Mouse (Mus musculus): ENCODE measurements around the gene Dbi.
A peak's percentile ranks its signal among the peaks of the same experiment; 100 is the strongest.

Dbi gene

GRCm38 (mm10) chr1:120083921-120084517 is 36.9 kb downstream of the Dbi start:
- no peak for DNase-seq (ENCODE audit: low read depth)

DNA sequence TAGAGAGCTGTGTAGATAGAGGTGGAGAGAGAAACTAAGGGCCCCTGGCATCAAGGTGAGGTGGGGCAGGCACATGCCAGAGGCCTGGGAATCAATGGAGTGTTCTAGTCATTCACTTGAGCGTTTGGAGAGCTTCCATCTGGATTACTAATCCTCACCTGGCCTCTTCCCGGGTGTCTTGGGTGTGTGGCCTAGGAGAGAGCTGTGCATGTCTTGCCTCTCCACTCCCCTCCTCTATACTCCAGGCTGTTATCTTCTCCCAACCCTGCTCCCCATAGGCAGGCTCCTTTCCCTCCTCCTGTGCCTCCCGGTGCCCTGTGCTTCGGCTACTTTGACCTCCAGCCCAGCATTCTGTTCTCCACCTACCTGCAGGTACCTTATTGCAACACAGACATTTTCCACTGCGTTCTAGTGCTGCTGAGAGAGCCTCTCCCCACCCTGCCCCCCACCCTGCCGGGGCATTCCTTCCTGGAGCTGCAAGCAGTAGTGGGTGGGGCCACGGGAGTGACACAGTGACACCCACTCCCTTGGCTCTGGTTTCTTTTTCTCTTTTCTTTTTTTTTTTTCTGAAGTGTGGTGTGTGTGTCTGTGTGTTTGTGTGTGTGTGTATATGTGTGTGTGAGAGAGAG is 37.8 kb downstream of the Dbi start:
- no peak for DNase-seq (ENCODE audit: low read depth)

- no peak for DNase-seq (ENCODE audit: low read depth)
Measured at GRCm38 (mm10) chr1:120080632-120081031, 40.2 kb downstream of the Dbi start.

GRCm38 (mm10) chr1:120077746-120078410 is 43.0 kb downstream of the Dbi start:
- no peak for DNase-seq (ENCODE audit: low read depth)

DNA sequence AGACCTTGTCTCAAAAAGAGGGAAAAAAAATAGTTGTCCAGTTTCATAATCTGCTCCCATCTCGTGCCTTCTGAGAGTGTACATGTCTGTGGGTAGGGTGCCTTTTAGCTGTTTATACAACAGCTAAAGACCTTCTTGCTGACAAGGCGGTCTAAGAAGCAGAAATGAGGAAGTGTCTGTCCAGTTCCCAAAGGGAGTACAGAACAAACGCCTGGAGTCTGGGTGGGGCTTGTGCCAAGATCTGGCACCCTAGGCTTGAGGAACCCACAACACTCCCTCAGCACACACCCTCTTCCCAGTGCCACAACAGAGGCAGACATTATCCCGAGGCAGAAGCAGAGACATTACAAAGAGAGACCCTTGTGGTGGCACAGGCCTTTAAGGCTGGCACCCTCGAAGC is 45.4 kb downstream of the Dbi start:
- no peak for DNase-seq (ENCODE audit: low read depth)

DNA sequence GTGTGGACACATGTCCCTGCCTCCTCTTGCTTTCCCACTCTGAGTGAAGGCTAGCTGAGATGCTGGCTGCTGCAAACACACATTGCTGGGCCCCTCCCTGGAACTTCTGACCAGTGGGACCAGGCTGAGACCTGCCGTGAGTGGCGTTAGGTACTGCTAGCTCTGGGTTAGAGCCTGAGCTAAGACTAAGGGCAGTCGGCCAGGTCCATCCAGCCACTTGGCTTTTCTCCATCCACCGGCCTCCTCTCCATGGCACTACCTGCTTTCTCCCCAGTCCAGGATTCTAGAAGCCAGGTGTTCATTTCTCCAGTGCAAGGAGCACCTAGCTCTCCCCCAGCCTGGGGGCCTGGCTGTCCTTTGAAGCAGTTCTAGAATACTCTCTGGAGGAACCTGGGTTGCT is 45.9 kb downstream of the Dbi start:
- no peak for DNase-seq (ENCODE audit: low read depth)

GRCm38 (mm10) chr1:120074307-120074702 is 46.6 kb downstream of the Dbi start:
- no peak for DNase-seq (ENCODE audit: low read depth)

GRCm38 (mm10) chr1:120073519-120074306 is 47.2 kb downstream of the Dbi start, which contains the start of gene Tmem37:
Gene Tmem37 (minus strand): TSS chr1:120074074.
- DNase-seq (ENCODE audit: low read depth): peak; percentile 37

- DNase-seq (ENCODE audit: low read depth): no peak
Measured at GRCm38 (mm10) chr1:120072900-120073299, 48.0 kb downstream of the Dbi start.

DNA sequence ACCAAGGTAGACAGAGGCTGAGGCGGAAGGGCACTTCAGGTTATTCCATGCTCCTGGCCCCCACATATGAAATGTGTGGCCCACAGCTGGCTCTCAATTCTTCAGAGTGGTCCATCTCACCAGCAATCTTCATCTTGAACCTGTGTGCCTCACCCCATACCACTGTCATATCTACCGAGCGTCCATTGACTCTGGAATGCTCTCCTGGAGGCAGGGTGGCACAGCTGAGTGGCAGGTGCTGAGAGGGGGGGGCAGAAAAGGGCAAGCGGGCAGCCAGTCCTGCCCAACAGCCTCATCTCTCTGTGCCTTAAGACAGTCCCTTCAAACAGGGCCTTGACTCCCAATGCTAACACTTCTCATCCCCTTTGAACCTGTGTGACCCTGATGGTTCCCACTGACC is 49.7 kb downstream of the Dbi start:
- no peak for DNase-seq (ENCODE audit: low read depth)

DNA sequence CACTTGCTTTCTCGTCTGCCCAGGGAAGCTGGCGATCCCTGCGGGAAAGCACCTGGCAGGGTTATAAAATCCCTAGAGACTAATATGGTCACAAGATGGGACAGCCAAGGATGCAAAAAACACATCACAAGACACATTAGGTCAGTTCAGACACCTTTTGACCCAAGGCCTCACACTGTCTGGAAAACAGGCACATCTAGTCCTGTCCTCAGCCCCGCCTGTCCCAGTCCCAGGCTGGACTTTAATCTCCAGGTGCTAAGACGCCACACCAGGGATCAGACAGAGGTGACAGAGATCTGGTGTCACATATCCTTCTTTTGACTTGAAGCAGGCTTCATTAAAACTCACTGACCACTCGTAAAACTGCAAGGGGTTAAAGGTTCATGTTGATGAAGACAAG is 50.7 kb downstream of the Dbi start:
- no peak for DNase-seq (ENCODE audit: low read depth)

GRCm38 (mm10) chr1:120069120-120069519 is 51.8 kb downstream of the Dbi start:
- no peak for DNase-seq (ENCODE audit: low read depth)

DNA sequence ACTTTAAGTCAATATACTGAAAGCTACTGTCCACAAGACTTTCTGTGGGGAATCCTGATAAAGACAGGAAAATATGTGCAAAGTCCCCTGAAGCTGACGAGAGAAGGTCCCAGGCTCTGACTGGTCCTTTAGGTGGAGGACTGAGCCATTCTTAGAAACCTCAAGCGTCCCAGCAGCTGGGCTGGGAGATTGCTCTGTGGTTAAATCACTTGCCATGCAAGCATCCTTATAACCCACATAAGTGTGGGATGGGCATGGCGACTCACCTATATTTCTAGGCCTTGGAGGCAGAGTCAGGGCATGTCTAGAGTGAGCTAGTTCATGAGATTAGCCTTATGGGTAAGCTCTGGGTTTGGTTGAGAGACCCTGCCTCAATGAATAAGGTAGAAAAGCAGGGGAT is 54.3 kb downstream of the Dbi start:
- no peak for DNase-seq (ENCODE audit: low read depth)

- no peak for DNase-seq (ENCODE audit: low read depth)
Measured at GRCm38 (mm10) chr1:120066159-120066558, 54.7 kb downstream of the Dbi start.

DNA sequence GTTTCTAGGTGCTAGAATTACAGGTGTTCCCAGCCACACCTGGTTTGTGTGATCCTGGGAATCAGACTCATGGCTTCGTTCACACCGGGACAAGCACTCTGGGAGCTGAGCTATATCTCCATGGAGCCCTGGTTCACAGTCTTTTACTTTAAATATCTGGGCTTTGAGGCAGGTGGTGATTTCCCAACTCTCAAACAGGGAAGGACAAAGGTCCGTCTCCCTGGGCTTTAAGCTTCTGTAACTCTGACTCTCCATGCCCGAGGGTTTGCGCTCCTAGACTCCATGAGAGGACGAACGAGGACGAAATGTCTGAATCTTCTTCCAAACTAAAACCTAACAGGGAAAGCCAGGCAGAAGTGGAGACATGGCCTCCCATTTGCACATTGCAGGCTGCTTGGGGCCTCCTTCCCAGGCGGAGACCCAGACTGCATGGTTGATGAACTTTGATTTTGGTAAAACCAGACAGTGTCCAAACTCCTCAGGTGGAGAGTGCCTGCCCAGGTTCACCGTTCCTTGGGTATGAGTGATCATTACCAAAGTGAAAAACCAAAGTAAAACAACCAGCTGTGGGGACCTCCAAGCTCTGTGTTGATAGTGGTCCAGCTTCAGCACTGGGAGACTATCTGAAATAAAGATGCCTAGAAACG is 56.7 kb downstream of the Dbi start:
- no peak for DNase-seq (ENCODE audit: low read depth)

Data from c-Kit-positive CD71-negative TER-119-negative erythroid progenitor cells, embryonic 14.5 days (primary cell).